Mouse (Mus musculus) frontal cortex, postnatal 25 days (tissue): ENCODE results near the gene Syde2.

Source experiments
- DNase-seq, 2 experiments: peaks; one replicate each; pipeline ENCODE4 v3.0.0; 2022; ENCODE audit warnings: low spot score in 2 of 2

The Syde2 gene

DNA sequence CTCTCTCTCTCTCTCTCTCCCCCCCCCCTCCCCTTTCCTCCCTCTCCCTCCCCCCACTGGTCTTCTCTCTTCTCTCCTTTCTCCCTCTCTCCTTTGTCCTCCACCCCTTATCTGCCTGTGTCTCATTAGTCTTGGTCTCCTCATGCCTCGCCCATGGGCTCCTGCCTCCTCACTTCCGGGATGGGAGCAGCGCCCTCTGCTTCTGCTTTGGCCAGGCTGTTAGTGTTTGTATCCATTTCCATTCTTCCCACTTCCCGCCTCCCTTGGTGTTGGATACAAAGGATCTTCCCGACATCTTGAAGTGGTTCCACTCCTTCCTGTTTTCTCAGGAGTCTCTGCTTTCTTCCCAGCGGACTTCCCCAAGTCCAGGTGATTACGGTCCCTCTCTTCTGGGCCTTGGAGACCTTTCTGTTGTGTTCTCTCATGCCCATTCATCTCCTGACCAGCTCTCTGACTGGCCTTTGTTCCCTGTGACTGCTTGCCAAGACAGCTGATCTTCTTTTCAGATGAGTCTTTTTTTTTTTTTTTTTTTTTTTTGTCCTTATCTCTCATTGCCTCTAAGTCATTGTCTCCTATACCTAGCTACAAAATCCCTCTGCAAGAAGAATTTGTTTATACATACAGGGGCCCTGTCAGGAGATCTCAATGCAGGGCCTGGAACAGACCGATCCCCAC is 24.0 kb downstream of the Syde2 start:
- no peak for DNase-seq

DNA sequence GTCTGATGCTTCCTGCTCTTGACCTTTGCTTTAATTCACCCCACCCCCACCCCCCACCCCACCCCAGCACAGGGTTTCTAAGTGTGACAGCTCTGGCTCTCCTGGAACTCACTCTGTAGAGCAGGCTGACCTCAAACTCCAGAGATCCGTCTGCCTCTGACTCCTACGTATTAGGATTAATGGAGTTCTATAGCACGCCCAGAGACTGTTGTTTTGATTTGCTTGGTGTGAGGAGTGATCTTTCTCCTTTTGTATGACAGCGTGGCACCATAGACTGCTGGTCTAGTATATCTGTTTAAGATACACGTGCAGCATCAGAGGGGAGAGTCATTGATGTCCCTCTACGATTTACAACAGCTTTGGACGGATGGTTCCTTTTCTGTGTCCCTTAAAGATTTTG is 25.8 kb downstream of the Syde2 start:
- no peak for DNase-seq

DNA sequence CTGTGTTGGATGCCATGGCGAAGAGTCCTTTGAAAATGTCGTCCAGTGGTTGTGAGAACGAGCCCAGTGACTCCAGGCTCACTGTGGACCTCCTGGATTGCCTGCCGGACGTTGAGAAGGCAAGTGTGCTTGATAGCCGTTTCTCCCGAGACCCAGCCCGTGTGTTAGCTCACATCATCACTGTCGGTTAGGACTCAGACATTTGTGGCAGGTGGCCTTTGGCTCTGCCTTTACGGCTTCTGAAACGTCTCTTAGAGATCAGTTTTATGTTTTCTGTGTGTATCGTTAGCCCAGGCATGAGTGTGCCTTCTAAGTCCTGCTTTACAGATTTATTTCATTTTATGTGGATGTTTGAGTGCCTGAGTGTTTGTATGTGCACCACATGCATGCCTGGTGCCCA is 26.7 kb downstream of the Syde2 start:
- DNase-seq = no peak

DNA sequence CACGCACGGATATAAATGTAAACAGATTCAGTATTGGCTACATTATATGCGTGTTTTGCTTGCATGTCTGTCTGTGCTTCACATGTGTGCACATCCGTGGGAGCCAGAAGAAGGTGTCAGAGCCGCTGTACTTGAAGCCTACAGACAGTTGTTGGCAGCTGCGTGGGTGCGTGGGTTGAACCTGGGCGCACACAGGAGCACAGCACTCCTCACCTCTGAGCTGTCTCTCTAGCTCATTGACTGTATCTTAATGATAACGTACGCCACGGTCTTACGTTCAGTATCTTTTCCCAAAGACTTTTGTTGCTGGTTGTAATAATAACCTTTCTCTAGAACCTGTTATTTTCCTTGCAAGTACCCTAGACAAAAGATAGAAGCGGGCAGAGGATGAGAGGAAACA is 29.3 kb downstream of the Syde2 start:
- no peak for DNase-seq

DNA sequence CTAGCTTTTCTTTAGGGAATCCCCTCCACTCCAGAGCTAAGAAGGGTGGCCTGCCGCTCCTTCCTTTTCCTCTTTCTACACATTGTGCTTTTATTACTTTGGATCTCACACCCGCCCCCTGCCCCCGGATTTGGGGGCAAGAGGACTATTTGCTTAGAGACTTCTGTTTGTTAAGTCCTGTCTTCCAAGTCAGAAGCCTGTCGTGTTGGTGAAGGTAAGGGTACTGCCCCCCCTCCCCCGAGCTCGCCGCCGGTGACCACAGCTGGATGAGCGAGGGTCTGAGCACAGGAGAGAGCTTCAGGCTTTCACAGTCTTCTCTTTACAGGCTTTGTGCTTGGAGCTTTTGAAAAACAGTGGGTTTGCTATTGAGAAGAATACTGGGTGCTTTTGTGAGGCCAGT is 29.9 kb downstream of the Syde2 start:
- DNase-seq = no peak

DNA sequence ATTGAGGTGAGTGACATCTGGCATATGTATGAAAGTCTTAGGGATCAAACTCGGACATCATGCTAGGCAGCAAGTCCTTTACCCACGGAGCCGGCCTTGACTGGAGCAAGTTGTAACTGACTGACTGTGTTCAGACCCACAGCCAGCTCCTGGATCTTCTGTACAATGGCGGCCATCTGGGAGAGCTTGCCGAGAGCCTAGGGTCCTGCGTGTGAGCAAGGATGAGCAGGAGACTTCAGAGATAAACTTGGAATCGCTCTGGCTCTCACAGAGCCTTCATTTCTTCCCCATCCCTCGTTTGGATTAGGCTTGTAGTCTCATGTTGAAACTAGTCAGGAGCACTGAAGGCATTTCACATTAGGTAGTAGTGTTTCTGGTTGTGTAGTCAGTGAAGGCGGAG is 34.6 kb downstream of the Syde2 start:
- DNase-seq = no peak

DNA sequence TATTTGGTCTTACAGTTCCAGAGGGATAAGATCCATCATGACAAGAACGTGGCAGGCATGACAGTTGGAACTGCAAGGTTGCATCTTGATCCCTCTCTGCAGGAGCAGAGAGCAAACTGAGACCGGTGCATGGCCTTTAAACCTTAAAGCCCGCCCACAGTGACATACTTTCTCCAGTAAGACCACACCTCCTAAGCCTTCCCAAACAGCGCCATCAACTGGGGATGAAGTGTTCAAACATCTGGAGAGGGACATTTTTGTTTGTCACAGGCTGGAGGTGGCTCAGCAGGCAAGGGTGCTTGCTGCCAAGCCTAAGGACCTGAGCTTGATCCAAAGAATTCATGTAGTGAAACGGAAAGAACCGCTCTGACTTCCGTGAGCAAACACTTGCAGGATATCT is 37.1 kb downstream of the Syde2 start:
- no peak for DNase-seq

DNA sequence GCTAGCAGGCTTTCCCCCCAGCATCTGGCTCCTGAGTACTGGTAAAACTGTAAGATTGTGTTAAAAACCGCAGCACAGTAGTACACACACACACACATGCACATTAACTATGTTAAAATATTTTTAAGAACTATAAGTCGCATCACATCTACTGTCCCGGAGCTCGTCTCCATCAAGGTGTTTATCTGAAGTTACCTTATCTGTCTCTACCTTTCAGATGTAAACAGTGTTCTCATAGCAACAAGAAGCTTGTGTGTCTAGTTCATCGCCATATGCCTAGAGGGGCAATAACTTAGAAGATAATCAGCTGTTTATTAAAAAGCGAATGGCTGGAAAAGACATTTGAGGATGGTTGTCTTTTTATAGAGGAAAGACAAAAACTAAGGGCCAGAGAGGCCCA is 37.8 kb downstream of the Syde2 start:
- no peak for DNase-seq

DNA sequence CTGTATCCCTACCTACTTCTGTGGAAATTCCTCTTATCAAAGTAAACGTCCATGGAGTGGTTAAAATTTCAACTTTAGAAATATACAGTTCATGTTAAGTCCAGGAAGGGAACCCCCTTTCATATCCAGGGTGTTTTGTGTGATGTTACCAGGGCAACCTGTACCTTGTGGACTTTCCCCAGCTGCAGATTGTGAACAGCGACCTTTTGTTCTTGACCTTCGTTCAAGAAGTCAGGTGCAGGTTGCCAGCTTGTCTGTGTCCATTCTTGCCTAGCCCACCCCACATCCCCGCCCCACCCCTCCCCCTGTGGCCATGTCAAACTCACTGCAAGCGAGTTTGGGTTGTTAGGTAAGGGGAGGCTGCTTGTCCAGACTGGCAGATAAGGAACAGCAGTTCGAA is 39.4 kb downstream of the Syde2 start:
- no peak for DNase-seq

DNA sequence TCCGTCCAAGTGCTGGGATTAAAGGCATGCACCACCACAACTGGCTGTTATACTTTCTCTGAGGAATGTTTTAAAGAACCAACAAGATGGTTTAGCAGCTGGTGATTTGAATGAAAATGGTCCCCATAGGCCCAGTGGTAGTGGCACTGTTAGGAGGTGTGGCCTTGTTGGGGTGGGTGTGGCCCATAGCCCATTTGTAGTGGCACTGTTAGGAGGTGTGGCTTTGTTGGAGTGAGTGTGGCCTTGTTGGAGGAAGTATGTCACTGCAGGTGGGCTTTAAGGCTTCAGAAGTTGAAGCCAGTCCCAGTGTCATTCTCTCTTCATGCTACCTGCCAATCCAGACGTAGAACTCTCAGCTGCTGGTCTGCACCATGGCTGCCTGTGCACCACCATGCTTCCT is 40.7 kb downstream of the Syde2 start:
- no peak for DNase-seq

DNA sequence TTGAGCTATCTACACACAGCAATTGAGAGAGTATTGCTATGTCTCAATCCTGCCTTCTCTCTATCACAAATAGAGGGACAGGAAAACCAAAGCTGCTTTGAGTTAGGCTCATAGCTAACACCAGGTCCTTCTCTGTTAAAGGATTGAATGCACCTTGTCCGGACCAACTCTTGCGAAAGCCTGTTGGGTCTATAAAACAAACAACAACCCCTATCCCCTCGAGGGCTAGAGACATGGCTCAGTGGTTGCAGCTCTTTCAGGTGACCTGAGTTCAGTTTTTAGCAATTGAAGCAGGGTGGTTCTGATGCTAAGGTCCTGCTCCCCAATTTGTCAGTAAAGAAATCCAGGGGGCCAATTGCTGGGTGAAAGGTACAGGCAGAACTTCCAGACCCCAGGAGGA is 41.6 kb downstream of the Syde2 start:
- no peak for DNase-seq

DNA sequence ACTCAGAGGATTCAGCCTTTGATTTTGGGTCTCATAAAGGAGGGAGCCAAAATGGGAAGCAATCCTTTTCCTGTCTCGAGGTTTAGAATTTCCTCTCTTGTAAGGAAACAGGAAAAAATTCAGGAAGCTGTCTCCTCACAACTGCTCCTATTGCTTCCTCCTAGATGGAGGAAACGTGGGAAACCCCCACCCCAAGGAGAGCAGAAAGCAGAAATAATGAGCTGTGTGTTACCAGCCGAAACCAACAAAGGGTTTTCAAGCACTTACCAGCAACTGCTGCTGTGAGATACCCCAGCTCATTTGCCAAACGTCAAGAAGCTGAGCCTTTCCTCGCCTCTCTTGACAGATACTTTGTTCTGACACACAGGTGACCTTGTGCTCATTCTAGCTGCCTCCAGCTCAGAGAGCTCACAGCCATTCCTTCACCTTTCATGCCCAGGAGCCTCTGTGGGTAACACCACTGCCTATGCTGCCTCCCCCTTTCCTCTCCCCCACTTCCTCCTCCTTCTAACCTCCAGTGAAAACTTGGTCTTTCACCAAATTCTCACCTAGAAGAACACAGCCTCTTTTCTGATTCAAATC is 42.7 kb downstream of the Syde2 start:
- no peak for DNase-seq

DNA sequence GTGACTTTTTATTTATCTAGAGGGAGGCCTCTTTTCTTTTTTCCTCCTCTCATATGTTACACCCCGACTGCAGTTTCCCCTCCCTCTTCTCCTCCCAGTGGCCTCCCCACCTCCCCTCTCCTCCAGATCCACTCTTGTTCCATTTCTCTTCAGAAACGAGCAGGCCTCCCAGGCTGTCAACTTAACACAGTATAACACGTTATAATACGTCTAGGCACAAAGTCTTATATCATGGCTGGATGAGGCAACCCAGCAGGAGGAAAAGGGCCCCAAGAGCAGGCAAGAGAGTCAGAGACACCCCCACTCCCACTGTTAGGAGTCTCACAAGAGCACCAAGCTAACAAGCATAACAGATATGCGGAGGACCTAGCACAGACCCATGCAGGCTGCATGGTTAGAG is 45.3 kb downstream of the Syde2 start:
- DNase-seq = no peak

DNA sequence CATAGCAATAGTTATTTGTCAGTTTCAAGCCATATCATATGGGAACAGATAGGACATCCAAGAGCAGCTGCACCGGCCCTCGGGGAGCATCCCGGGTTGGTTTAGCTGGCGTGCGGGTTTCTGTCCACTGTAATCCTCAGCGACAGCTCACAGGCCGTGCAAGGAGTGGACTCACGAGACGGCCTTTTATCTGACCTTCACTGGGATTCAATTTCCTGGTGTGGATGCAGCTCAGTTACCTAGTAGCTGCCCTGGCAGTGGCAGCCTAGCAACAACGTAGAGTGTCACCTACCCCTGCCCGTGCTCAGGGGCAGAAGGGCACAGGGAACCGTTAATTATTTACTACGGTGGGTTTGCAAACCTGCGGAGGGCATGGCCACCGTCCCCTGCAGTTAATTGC is 50.2 kb downstream of the Syde2 start:
- no peak for DNase-seq

DNA sequence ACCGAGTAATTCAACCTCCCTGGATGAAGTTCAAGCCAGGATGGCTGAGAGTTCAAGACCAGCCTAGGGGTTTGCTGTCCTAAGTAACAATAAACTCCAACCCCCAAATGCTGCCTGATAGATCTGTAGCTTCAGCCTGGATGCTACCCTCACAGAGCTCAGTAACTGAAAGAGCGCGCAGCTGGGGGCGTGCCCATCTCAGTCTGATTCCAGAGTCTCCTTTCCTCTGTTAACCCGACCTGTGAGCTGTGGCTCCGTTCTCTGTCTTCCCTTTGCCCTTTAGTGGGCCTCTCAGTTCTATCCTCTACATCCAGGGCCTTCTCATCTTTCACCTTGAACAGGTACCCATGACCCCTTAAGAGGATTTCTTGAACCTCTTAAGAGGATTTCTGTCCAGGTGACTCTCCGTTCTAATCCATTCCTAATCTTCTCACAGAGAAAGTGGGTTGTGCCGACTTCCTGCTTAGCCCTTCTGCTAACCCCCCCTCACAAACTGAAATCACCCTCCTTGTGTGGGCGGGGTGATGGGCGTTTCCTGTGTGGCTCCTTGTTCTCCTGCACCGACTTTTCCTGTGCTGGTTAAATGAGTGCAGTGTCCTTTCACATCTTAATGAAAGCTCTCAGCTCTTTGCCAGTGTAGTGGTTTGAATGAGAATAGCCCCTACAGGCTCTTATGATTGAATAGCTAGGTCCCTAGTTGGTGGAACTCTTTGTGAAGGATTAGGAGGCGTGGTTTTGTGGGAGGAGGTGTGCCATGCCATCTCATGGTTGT is 51.6 kb downstream of the Syde2 start:
- no peak for DNase-seq

DNA sequence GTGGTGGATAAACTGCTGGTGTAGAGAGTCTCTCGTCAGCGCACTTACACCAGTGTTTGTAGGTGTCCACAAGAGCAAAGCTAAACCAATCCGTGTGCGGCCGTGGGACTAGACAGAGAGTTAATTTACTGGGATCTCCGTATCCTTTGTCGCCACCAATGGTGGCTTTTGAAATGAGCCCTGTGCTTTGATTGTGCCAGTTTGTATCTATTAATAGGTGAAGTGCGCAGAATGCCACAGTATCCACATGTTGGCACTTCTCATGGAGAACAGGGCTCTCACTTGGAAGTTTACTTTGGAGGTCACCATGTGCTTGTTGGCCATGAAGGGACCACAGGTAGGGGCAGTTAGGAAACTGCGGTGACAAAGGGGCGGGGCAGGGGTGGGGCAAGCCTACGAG is 53.7 kb downstream of the Syde2 start:
- DNase-seq = no peak

DNA sequence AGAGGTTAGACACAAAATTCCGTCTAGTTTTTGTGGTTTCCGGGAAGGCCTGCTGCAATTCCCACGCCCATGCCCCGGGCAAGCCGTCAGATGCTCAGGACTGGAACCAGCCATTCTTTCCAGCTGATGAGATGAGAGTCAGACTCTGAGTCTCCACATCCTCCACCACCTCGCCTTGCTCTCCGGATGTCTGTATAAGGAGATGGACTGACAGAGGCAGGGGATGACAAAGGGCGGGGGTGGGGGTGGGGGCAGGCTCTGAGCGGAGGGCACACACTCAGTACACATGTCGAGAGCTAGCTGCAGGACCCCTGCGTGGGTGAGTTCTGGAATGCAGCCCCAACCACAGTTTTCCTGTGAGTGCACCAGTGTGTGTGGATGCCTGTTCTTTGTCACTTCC is 57.3 kb downstream of the Syde2 start:
- DNase-seq = no peak

DNA sequence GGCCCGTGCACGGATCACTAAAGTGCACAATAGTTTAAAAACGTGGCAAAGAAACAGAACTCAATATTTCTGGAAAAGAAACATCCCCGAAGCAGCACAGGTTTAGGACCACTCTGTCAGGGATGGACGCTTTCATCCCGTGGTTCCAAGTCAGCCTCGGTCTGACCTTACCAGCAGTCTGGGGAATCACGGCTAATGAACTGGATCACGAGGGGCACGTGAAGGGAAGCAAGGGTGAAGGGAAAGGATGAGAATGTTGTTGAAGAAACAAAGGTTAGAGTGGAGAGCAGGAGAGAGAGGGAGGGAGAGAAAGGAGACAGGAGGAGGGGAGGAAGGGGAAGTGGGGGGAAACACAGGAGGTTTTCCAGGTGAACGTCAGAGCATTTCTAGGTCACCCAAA is 58.4 kb downstream of the Syde2 start:
- no peak for DNase-seq

DNA sequence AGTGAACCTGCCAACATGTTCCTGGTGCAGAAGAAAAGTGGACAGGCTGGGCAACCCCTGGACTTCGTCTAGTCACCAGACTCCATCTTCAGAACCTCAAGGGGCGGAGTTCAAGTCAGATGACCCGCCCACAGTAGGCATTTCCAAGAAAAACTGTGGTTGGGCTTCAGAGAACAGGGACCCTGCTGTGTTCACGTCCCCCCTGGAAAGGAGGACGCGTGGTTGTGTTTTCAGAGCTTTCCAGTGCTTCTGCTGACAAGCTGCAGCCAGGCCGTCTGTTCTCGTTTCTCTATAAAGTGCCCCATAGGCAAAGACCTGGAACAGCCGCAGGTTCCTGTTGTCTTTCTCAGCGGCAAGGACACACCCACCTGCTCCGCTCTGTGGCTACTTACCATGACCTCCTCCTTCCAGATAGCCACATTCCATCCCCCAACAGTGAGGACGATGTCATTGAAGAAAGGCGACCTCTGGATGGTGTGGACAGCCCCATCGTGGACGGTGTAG is 60.1 kb downstream of the Syde2 start:
- no peak for DNase-seq

DNA sequence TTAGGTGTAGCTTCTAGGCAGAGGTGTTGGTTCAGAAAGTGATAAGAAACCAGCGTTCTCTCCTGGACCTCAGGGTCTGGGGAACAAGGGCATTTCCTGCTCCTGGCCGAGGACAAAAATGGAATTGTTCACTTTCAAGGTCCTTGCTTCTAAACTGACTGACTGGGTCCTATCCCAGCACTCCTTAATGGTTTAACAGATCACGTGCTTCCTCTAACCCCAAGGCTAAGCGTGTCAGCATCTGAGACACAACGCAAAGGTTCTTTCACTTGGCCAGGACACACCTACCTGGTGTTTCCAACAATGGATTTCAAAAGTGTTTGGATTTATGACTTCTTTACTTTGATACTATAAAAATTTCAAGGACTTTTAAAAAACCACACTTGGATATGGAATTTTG is 62.3 kb downstream of the Syde2 start:
- no peak for DNase-seq

DNA sequence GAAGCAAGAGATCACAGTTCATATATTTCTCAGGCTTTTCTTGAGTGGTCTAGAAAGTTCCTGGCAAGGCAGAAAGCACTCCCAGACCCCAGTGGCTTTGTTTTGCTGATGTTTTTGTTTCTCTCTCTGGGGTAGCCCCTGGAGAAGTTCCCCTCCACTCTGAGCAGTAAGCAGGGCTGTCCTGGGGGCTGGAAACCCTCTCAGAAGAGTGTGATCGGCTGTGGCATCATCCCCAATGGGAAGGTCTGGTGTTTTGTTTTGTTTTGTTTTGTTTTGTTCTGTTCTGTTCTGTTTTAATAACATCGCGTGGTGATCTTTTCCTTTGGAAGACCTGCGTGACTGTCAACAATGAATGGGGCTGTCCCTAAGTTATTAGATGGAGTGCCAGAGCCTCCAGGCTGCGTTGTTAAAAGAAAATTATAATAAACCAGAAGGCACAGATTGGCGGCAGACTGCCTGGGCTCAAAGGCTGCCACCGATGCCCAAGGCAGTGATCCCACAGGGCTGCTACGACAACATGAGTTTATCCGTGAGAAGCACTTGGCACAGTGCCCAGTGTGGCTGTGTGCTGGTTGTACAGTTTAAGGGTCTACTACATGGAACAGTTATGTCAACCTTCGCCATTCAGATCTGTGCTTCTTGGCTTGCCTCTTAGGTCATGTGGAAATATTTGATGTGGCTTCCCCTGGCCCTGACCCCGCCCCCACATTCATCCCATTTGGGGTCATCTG is 63.8 kb downstream of the Syde2 start:
- no peak for DNase-seq

DNA sequence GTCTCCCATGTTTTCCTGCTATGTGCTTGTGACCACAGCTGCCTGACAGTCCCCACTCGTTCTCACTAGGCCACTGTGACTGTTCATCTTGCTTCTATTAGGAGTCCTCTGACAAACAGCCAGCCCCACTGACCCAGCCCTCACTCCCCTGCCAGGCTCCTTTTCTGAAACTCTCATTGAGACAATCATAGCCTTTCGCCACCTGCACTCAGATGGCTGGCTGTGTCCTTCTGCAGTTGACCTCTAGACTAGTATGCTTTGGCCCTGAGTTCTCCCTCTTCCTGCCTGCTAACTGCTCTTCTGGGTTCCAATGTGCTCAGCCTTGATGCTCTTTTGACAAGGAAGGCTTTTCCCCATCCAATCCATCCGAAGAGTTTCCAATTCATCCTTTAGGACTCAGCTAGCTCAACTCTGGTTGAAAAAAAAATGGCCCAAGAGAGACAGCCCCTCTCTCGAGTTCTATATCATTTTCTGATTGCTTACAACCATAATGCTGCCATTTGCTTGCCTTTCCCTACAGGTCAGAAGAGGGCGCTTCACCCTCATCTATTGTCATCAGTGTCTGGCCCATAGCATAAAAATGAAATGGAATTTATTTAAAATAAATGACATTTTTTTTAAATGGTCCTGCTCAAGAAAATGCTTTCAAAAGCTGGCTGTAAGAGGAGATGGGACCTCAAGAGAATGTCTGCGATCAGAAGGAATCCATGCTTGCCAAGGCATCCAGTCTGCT is 65.6 kb downstream of the Syde2 start:
- DNase-seq = no peak
